In the genomic region with DNA sequence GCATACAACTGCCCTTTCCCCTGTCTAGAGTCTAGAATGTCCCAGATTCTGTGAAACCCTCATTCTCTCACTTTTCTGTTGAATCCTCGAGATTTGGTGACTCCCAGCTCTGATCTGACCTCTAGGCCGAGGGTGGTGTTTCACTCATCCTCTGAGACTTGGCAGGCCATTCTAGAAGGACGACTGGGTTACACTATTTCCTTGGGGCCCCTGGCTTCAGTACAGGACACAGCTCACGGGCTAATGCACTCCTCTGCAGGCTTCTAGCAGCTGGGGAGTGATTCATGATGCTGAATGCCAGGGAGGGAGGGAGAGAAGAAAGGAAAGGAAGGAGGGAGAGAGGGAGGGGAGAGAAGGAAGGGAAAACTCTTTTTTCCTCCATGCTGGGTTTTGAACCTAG, we compare ENCODE assay signal across 8 mouse cellular contexts. TPM values are rescaled to one million over a fixed set of nuclear protein-coding genes. Genes with fewer than 3 reads are reported as not detected.
DNase-seq lines count a peak whose midpoint lies in the region; ATAC-seq and TF ChIP-seq lines count a peak whose summit lies in the region.

No protein-coding gene starts in this region.

- H3K36me3 ChIP-seq in liver, adult 2 months (ENCODE audit: control insufficient read depth, insufficient read depth, low read length): no peaks in the 10 kb centered on the region
- H3K36me3 ChIP-seq in liver, embryonic 12.5 days: no peaks in the 10 kb centered on the region
- no peaks in the 10 kb centered on the region for H3K36me3 ChIP-seq in embryonic facial prominence, embryonic 10.5 days (replicated peaks)
- H3K36me3 ChIP-seq in heart, embryonic 14.5 days (ENCODE audit: control insufficient read depth, insufficient read depth, low read length): no peaks in the 10 kb centered on the region
- no peaks in the 10 kb centered on the region for H3K36me3 ChIP-seq in myocyte (ENCODE audit: control insufficient read depth, insufficient read depth)

- no peaks in the 10 kb centered on the region for H3K79me2 ChIP-seq in liver, adult 2 months (ENCODE audit: control insufficient read depth, insufficient read depth, low read length)
- H3K79me2 ChIP-seq in myocyte (ENCODE audit: control insufficient read depth, insufficient read depth): no peaks in the 10 kb centered on the region

- DNase-seq in liver, adult 2 months (ENCODE audit: extremely low read depth, low read depth, low spot score): no peak
- DNase-seq in embryonic facial prominence, embryonic 10.5 days (ENCODE audit: low spot score): no peak
- DNase-seq in frontal cortex, postnatal 36 days (ENCODE audit: low spot score in 2 of 2): no peak
- no peak for DNase-seq in cerebellum, postnatal 4 days (ENCODE audit: low spot score in 2 of 2)
- no peak for DNase-seq in ovary, adult 18-20 months (ENCODE audit: low spot score)

- peak overlapping the region; percentile 35; the same call in 1 of the 2 replicates for H3K27ac ChIP-seq in liver, adult 2 months (replicated peaks; ENCODE audit: insufficient read depth, low read depth, low read length)
- H3K27ac ChIP-seq in liver, embryonic 12.5 days: no peak overlapping the region
- H3K27ac ChIP-seq in embryonic facial prominence, embryonic 10.5 days (replicated peaks): peak overlapping the region; percentile 32; the same call in 1 of the 2 replicates
- peak overlapping the region; percentile 69 to 76 for H3K27ac ChIP-seq in heart, embryonic 14.5 days (replicated peaks in 1 of 2; ENCODE audit: control insufficient read depth in 1 of 2, insufficient read depth in 1 of 2, low read depth in 2 of 2, low read length in 2 of 2)

- no peaks in the 10 kb centered on the region for H3K27me3 ChIP-seq in liver, adult 2 months (ENCODE audit: control insufficient read depth, insufficient read depth, low read length)
- no peaks in the 10 kb centered on the region for H3K27me3 ChIP-seq in liver, embryonic 12.5 days (replicated peaks)
- no peaks in the 10 kb centered on the region for H3K27me3 ChIP-seq in embryonic facial prominence, embryonic 10.5 days (replicated peaks; ENCODE audit: low read depth, poor library complexity, severe bottlenecking)
- no peaks in the 10 kb centered on the region for H3K27me3 ChIP-seq in heart, embryonic 14.5 days (ENCODE audit: control insufficient read depth, insufficient read depth, low read length)
- no peaks in the 10 kb centered on the region for H3K27me3 ChIP-seq in myocyte (ENCODE audit: control insufficient read depth, insufficient read depth, insufficient read length)

- no peak for TF ChIP-seq POLR2A in liver, adult 2 months (IDR thresholded peaks at IDR 0.05; ENCODE audit: extremely low read depth, insufficient read depth, low read length)
- TF ChIP-seq POLR2A in myocyte (IDR thresholded peaks at IDR 0.05; ENCODE audit: insufficient read length, low read depth): no peak

- no peak for TF ChIP-seq CTCF in liver, adult 2 months (IDR thresholded peaks at IDR 0.05; ENCODE audit: low read depth, low read length)

- H3ac ChIP-seq in myocyte (ENCODE audit: control insufficient read depth, insufficient read length): no peak overlapping the region

- no peak for ATAC-seq in liver, embryonic 12.5 days
- no peak for ATAC-seq in heart, embryonic 14.5 days (ENCODE audit: insufficient number of reproducible peaks, insufficient read depth, low FRiP score, low read depth)

- no peaks in the 10 kb centered on the region for H3K9me3 ChIP-seq in liver, embryonic 12.5 days (replicated peaks)
- no peaks in the 10 kb centered on the region for H3K9me3 ChIP-seq in embryonic facial prominence, embryonic 10.5 days
- no peaks in the 10 kb centered on the region for H3K9me3 ChIP-seq in heart, embryonic 14.5 days (ENCODE audit: control insufficient read depth, low read length)

- no peak overlapping the region for H3K9ac ChIP-seq in liver, adult 2 months (ENCODE audit: low read depth, low read length)
- no peak overlapping the region for H3K9ac ChIP-seq in liver, embryonic 12.5 days
- H3K9ac ChIP-seq in heart, embryonic 14.5 days (ENCODE audit: low read length): peak overlapping the region; percentile 35; the same call in 1 of the 2 replicates

- no peaks in the 10 kb centered on the region for H3K4me1 ChIP-seq in liver, adult 2 months (ENCODE audit: control insufficient read depth, insufficient read depth, low read length)
- H3K4me1 ChIP-seq in liver, embryonic 12.5 days: peaks cover 23% of the 10 kb centered on the region
- H3K4me1 ChIP-seq in embryonic facial prominence, embryonic 10.5 days: peaks cover 29% of the 10 kb centered on the region
- peaks cover 21 to 25% of the 10 kb centered on the region in 2 experiments for H3K4me1 ChIP-seq in heart, embryonic 14.5 days (ENCODE audit: control insufficient read depth in 2 of 2, insufficient read depth in 2 of 2, low read length in 2 of 2)

- no peak overlapping the region for H3K4me3 ChIP-seq in liver, adult 2 months (ENCODE audit: insufficient read depth, low read depth, low read length)
- H3K4me3 ChIP-seq in liver, embryonic 12.5 days: no peak overlapping the region
- no peak overlapping the region for H3K4me3 ChIP-seq in embryonic facial prominence, embryonic 10.5 days
- H3K4me3 ChIP-seq in heart, embryonic 14.5 days (ENCODE audit: control insufficient read depth in 1 of 2, insufficient read depth in 1 of 2, low read depth in 1 of 2, low read length in 2 of 2): no peak overlapping the region
- H3K4me3 ChIP-seq in myocyte: no peak overlapping the region

- H3K4me2 ChIP-seq in liver, embryonic 12.5 days: no peak overlapping the region
- peak overlapping the region; percentile 40 for H3K4me2 ChIP-seq in heart, embryonic 14.5 days (ENCODE audit: low read length)
- peak overlapping the region; percentile 65 for H3K4me2 ChIP-seq in myocyte (ENCODE audit: low read depth)

- 63% methylated on average over 4 of the region's 4 CpGs for WGBS in liver, adult 2 months
- 40% methylated on average over 4 of the region's 4 CpGs for WGBS in liver, embryonic 12.5 days (ENCODE audit: insufficient replicate concordance)
- 45% methylated on average over 4 of the region's 4 CpGs for WGBS in embryonic facial prominence, embryonic 10.5 days
- WGBS in heart, embryonic 14.5 days: 23% methylated on average over 4 of the region's 4 CpGs

TF ChIP-seq in myocyte, 11 proteins besides CTCF, POLR2A, EP300 and RAD21:
- TF ChIP-seq MYOG (IDR thresholded peaks at IDR 0.05; ENCODE audit: control insufficient read depth in 1 of 3, insufficient read depth in 1 of 3, insufficient read length in 2 of 3, low read depth in 2 of 3) (peak in 2 of 3 experiments; percentile 8 to 13), SRF (IDR thresholded peaks at IDR 0.05; ENCODE audit: control insufficient read depth, insufficient read length, low read depth) (no peak), MYOD1 (IDR thresholded peaks at IDR 0.05; ENCODE audit: control insufficient read depth in 1 of 3, insufficient read length in 2 of 3, low read depth in 2 of 3) (peak in 1 of 3 experiments; percentile 31), CEBPB (IDR thresholded peaks at IDR 0.05; ENCODE audit: insufficient read depth, poor library complexity, severe bottlenecking) (no peak), TCF12 (IDR thresholded peaks at IDR 0.05; ENCODE audit: insufficient read depth, poor library complexity, severe bottlenecking) (no peak), MAX (IDR thresholded peaks at IDR 0.05; ENCODE audit: low read depth) (no peak), POLR2AphosphoS2 (IDR thresholded peaks at IDR 0.05; ENCODE audit: insufficient read length, low read depth) (no peak), TCF3 (IDR thresholded peaks at IDR 0.05; ENCODE audit: insufficient read length, low read depth) (no peak), USF1 (IDR thresholded peaks at IDR 0.05; ENCODE audit: low read depth) (no peak), REST (IDR thresholded peaks at IDR 0.05; ENCODE audit: insufficient read depth, insufficient read length) (no peak), E2F4 (IDR thresholded peaks at IDR 0.05; ENCODE audit: insufficient read depth) (no peak)

RNA-seq across cellular contexts. Expression of a gene that starts 22.1 kb away (rescaled TPM):
- total RNA-seq in liver, adult 2 months (2014; rRNA removed): not detected in 2 replicates
- polyA plus RNA-seq in liver, adult 2 months (2012; rRNA removed): not detected in 2 replicates
- not detected in 2 replicates for polyA plus RNA-seq in liver, embryonic 12.5 days (2016; fragmentation: Nextera tagmentation; extraction: Ambion mirVana)
- not detected in 2 replicates for polyA plus RNA-seq in embryonic facial prominence, embryonic 10.5 days (2016; fragmentation: Nextera tagmentation; extraction: Ambion mirVana)
- polyA plus RNA-seq in heart, embryonic 14.5 days (2014; fragmentation: Nextera tagmentation; extraction: Ambion mirVana): not detected in 2 replicates
- polyA plus RNA-seq in myocyte (2012; fragmentation: generic; extraction: Trizol): not detected

RNA-seq across cellular contexts. Expression of a gene that starts 22.2 kb away (rescaled TPM):
- total RNA-seq in liver, adult 2 months (2014; rRNA removed): not detected in 2 replicates
- not detected in 2 replicates for polyA plus RNA-seq in liver, adult 2 months (2012; rRNA removed)
- 0.19 TPM in 1 of 2 replicates, not detected in the other for polyA plus RNA-seq in liver, embryonic 12.5 days (2016; fragmentation: Nextera tagmentation; extraction: Ambion mirVana)
- polyA plus RNA-seq in embryonic facial prominence, embryonic 10.5 days (2016; fragmentation: Nextera tagmentation; extraction: Ambion mirVana): 0.24 TPM in 1 of 2 replicates, not detected in the other
- not detected in 2 replicates for polyA plus RNA-seq in heart, embryonic 14.5 days (2014; fragmentation: Nextera tagmentation; extraction: Ambion mirVana)
- not detected for polyA plus RNA-seq in myocyte (2012; fragmentation: generic; extraction: Trizol)
